Mouse (Mus musculus): Measurements from ENCODE around the gene Carnmt1.

GRCm38 (mm10) chr19:18747379-18747778 is 76.8 kb downstream of the Carnmt1 start:
- TF ChIP-seq CTCF (IDR thresholded peaks at IDR 0.05; ENCODE audit: borderline replicate concordance, extremely low read depth, insufficient read depth, insufficient read length) (no peak), POLR2A (IDR thresholded peaks at IDR 0.05; ENCODE audit: borderline replicate concordance, extremely low read depth, insufficient read depth, insufficient read length, poor library complexity, severe bottlenecking) (no peak)
